Mouse (Mus musculus) heart, postnatal 0 days (tissue): Measurements from ENCODE around the gene Ntf3.

Experiments used
- CTCF ChIP-seq: IDR thresholded peaks from 2 replicates; pipeline ENCODE4 v1.5.1; 2016; ENCODE audit warnings: antibody characterized with exemption, control low read depth, low read depth
- EP300 ChIP-seq: IDR thresholded peaks from 2 replicates; pipeline ENCODE4 v1.6.1; 2016; ENCODE audit warnings: antibody characterized with exemption, low read depth

DNA sequence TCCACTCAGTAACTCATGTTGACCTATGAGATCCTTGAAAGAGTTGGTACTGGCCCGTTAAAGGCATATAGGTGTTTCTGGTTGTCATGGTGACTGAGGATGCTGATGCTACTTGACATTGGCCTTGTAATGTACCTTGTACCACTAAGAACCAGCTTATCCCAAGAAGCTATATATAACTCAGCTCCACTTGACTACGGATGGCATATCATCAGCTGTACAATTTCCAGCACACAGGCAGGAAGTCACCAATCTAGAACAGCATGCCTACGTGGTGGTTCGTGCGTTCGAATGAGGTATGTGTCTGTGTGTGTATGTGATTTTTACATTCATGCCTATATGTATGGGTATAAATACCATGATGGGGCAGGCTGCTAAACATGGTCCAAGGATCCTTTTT, 25.7 kb downstream of the Ntf3 start:
- no peak for TF ChIP-seq CTCF
- TF ChIP-seq EP300: no peak
